Mouse (Mus musculus) adipocyte (in vitro differentiated cells): ENCODE data around the gene Kif3b.
"Not testable (repeated sequence)": the region's sequence is repeated elsewhere in the genome, so short reads cannot be mapped to it uniquely, and the experiment has no call there.

ENCODE experiments used
- DNase-seq: peaks from one replicate; pipeline ENCODE4 v3.0.0-alpha.2; 2016; ENCODE audit warnings: low spot score

Gene Kif3b

DNA sequence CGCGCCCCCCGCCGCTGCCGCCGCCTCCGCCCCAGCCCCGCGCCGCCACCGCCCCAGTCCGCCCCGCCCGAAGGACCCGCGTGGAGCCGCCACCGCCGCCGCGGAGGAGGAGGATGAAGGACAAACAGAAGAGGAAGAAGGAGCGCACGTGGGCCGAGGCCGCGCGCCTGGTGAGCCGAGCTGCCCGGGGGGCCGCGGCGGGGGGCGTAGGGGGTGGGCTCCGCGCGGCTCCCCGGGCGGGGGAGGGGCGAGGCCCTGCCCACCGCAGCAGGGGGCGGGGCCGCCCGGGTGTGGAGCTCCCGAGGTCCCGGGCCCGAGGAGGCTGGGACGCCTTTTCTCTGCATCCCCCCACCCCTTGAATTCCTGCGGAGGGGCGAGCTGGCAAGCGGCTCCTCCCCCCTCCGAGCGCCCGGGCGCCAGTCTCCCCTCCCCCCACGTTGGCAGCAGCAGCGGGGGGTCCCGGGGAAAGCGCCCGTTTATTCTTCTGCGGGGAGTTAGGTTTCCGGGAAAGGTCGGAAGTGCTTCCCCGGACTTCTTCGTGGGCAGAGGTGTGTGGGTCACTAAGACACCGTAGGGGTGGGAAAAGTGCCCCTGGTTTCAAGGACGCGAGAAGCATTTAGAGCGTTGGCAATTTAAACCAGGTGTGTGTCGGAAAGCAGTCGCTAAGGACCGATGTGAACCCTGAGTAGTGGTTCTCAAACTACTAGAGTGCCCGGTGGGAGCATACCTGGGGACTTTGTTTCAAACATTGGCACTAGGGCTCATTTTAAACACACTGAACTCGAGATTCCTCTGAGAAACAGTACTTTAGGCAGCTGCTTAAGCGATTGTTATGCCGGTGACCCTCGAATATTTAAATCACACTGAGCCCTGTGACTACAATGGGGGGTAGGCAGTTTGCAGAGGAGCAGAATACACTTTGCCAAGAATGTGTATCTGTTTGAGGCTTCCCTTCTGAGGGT is 55.3 kb downstream of the Kif3b start:
- DNase-seq = peak; percentile 53

DNA sequence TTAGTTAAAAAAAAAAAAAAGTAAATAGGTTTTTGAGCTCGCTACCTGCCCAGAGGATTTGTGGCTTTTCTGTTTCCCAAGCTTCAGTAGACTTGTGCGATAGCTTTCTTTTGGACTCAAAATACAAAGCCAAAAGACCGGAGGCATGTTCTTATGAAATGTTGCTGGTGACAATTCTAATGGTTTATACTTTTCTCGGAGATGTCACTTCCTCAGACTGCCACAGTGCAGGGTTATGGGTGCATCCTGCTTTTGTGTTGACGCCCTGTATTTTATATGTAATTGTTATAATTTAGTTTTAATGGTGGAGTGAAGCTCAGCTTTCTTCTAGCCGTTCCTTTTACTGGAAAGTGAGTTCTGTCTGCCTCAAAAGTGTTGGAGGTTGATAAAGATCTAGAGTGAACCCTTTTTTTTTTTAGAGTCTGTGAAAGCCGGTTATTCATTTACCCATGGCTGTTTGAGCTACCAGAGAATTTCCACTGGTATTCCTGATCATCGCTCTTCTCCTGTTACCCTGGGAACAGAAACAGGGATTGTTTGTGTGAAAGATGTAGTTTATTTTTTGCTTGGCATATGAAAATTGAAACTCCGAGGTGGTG is 56.1 kb downstream of the Kif3b start:
- DNase-seq = no peak

DNA sequence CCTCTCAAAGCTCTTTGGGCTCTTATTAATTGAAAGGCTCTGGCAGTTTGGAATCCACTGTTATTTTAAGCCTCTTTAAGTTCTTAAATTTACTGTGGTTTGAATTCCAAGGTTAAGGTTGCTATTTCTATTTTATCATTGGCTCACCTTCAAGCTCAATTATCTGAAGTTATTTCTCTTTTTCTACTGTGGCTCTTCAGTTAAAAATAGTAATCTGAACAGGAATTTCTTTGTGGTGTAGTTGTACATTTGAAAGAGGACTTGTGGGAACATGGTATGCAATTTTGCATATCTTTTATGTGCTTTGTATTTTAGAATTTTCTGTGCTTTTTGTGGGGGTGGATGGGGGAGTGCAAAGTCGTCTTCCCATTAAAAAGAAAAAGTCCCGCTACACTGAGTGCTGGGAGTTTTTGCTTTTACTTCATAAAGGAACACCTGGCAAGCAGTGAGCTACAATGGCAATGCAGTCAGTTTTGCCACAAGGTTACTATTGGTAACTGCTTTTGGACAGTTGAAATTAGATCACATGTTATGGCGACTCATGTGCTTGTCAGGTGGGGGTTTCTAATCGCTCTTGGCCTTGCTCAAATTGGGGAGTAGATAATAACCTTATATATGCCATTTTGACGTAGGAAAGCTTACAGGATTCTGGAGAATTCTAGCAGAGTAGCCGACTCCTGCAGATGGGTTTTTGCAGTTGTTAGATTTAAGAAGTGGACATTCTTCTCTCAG is 57.1 kb downstream of the Kif3b start:
- no peak for DNase-seq

DNA sequence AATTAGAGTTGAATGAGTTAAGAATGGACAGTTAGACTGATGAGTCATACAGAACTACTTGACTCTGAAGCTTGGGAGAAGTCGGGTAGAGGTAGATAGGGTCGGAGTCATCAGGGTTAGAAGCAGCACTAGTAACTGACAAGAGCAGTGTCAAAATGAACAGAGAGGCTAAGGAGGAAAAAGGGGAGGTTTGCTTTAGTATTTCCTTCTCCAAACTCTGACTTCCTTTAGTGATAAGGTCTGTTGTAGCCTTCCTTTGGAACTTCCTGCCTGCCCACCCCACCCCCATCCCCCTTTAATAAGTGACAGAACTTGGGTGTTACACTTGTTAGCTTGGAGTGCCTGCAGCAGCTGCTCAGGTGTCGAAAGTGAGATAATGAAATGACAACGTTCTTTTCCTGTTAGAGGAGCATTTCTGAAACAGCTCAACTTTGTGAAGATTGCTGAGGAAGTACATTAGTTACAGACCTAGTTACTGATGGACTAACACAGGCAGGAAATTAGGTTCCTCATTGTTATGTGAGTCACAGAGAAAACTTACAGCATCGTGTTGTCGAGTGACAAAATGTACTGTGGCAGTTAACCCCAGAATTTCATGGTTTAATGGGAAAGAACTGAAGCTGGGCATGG is 59.5 kb downstream of the Kif3b start:
- no peak for DNase-seq

DNA sequence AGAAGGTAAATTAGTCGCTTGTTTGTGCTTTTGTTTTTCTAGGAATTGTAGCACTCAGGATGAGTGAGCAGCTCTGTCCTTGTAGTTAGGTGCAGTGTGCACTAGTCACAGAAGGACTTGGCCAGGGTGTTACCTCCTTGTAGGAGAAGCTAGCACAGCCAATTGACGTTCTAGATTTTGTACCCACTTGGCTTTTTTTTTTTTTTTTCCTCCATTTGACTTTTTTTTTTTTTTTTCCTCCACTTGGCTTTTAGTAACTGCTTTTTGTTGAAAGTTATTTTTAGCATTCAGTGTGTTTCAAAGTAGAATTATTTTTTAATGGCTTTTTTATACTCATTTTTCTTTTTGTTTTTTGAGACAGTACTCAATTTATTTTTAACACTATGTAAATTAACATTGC is 63.4 kb downstream of the Kif3b start:
- DNase-seq = no peak

DNA sequence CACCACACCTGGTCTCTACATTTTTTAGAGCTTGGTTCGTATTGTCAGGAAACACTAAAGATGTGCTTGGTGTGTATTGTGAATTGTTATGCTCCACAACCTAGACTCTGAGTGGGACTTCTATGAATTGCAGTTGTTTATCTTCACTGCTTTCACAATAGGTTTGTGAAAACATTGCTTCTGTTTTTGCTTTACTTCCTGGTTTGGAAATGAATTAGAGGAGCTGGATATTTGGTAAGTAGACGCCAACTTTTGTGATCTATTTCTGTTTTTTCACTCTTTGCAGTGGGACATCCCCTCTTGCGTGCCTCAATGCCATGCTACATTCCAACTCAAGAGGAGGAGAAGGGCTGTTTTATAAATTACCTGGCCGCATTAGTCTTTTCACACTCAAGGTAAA is 65.6 kb downstream of the Kif3b start:
- DNase-seq = no peak

DNA sequence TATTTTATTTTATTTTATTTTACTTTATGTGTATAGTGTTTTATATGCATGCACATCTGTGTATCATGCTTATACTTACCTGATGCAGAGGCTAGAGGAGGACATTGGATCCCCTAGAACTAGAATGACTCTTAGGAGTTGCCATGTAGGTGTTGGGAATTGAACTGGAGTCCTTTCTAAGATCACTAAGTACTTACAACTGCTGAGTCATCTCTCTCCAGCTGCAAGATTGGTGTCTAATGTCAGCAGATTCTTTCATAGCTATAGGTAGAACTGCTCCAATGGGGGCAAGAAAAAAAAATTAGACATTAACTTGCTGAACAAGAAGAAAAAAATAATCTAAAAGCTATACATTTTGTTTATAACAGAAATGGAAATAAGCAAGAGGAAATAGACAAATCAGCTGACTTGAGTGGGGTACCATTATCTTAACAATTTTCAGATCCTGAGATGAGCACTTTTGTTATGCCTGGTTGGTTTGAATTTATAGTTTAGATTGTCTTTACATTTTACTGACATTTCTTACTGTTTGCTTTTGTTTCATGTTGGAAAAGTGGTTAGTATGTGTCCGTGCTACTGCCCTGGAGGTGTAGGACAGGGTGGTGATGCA is 70.0 kb downstream of the Kif3b start:
- no peak for DNase-seq

DNA sequence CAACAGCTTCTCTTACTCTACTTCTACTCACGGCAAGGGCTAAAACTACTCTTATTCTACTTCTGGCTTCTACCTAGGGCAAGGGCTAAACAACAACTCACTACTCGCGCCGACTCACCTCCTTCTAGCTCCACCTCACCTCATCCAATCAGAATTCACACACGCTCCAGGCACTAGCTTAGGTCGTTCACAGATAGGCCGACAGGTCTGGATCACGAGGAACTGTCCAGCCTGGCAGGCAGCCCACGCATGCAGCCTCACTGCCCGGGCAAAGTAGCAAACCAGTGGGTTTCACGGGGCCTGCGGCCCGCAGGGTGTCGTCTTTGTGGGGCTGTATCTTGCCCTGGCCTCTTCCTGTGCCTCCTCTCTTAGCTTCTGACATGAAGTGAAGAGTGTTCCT is 73.3 kb downstream of the Kif3b start:
- not testable (repeated sequence) for DNase-seq

DNA sequence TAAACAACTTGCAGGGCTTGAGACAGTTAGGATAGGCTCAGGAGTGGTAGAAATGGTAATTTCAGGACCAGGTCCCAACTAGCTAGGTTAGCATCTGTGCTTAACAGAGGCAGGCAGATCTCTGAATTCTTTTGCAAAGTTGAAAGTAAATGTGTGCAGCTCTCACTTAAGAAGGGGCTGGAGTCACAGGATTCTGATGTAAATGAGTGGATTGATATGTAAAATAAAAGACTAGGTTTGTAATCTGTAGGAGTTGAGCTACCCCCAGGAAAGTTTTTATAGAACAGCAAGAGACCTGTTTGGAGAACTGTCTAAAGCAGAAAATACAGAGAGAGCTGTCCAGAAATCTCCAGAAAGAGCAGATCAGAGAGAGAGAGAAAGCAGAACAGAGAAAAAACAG is 79.7 kb downstream of the Kif3b start:
- no peak for DNase-seq

DNA sequence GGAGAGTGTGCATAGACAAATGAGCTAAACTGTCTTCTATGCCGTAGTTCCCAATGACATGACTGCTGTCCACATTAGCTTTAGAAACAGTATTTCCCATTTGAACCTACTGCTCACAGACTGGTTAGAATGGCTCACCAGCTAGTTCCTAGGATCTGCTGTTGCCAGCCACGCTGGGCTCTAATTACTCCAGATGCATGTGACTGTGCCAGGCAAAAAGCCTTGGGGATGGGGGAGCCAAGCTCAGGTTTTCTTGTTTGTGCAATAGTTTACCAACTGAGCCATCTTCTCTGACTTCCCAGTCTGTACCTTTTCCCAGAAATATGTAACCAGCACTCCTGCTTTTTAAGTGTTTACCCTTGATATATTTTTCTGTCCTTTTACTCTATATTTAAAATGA is 84.2 kb downstream of the Kif3b start:
- DNase-seq = peak; percentile 27

DNA sequence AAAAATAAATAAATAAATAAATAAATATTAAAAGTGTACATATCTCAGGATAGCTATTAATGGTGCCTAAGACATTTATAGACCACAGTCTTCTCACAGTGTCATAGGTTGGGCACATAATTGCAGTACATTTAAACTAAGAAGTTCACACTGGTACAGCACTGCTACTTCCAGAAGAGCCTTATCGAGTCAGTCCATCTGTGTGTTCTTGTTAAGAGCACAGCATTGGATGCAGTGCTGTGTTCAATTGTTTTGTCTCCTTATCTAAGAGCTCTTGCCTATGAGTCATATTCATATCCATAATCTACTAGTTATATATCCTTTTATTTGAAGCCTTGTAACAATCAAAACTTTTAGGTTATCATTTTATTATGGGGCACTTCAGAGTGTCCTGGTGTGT is 89.3 kb downstream of the Kif3b start:
- no peak for DNase-seq
